Mouse (Mus musculus) kidney, postnatal 0 days (tissue): ENCODE data around the gene Ralgps1. TPM values are rescaled to one million over a fixed set of nuclear protein-coding genes. Genes with fewer than 3 reads are reported as not detected.

Experiments
- ATAC-seq: fragments of 200-750 bp; cut with Nextera tagmentation; replicated peaks from 2 replicates; pipeline ENCODE4 v1.8.0; 2017; ENCODE audit warnings: low read depth, moderate number of reproducible peaks, moderate TSS enrichment, moderate library complexity; ENCODE audit not compliant: low FRiP score
- DNase-seq: peaks from one replicate; pipeline ENCODE4 v3.0.0-alpha.2; 2016; ENCODE audit warnings: low spot score
- H3K27ac ChIP-seq: fragments of 300-500 bp; sonication (generic); 2 replicates; pipeline ENCODE4 v1.5.1; 2014; ENCODE audit warnings: mild to moderate bottlenecking
- H3K27me3 ChIP-seq: fragments of 300-500 bp; sonication (generic); 2 replicates; pipeline ENCODE4 v1.6.1; 2014; ENCODE audit warnings: low read length, mixed read lengths; ENCODE audit not compliant: insufficient read depth
- H3K36me3 ChIP-seq: fragments of 300-500 bp; sonication (generic); 2 replicates; pipeline ENCODE4 v1.6.1; 2014; ENCODE audit warnings: low read length, mixed read lengths; ENCODE audit not compliant: insufficient read depth
- H3K4me1 ChIP-seq: fragments of 300-500 bp; sonication (generic); replicated peaks from 2 replicates; pipeline ENCODE4 v1.6.1; 2014; ENCODE audit warnings: antibody characterized with exemption, low read length, mixed read lengths; ENCODE audit not compliant: insufficient read depth
- H3K4me2 ChIP-seq: fragments of 300-500 bp; sonication (generic); 2 replicates; pipeline ENCODE4 v1.6.1; 2014; ENCODE audit warnings: mild to moderate bottlenecking, low read length, moderate library complexity, mixed read lengths
- H3K4me3 ChIP-seq: fragments of 300-500 bp; sonication (generic); replicated peaks from 2 replicates; pipeline ENCODE4 v1.5.1; 2014; ENCODE audit warnings: low read depth, low read length
- H3K9ac ChIP-seq: fragments of 300-500 bp; sonication (generic); 2 replicates; pipeline ENCODE4 v1.6.1; 2014; ENCODE audit warnings: low read depth, low read length
- H3K9me3 ChIP-seq: fragments of 300-500 bp; sonication (generic); replicated peaks from 2 replicates; pipeline ENCODE4 v1.6.1; 2016; ENCODE audit warnings: low read length, inconsistent platforms, mixed read lengths
- CTCF ChIP-seq: IDR thresholded peaks from 2 replicates; pipeline ENCODE4 v1.5.1; 2016; ENCODE audit warnings: antibody characterized with exemption, low read depth, mild to moderate bottlenecking, moderate library complexity
- WGBS: fragments of 180-500 bp; shearing (Covaris S2); extraction: QIAGEN DNeasy Blood & Tissue Kit; methylation state at CpG from one replicate; pipeline ENCODE4 v1.1.7; 2014; 5-methylcytosine and 5-hydroxymethylcytosine counted together
- polyA plus RNA-seq: library from polyadenylated mRNA; unstranded; fragments of >200 nt; fragmentation: Nextera tagmentation; extraction: Ambion mirVana; gene quantifications from 2 replicates; pipeline ENCODE4 v1.2.1, GENCODE M21; 2015

The Ralgps1 gene
- polyA plus RNA-seq, 1 experiment from 2014 or later = 3.1 TPM

- H3K36me3 ChIP-seq = no peaks in the 10 kb centered on the region
- ATAC-seq (no peak), DNase-seq (no peak)
- no peak overlapping the region for H3K4me2 ChIP-seq
- no peak overlapping the region for H3K9ac ChIP-seq
- no peaks in the 10 kb centered on the region for H3K4me1 ChIP-seq
- H3K9me3 ChIP-seq = no peaks in the 10 kb centered on the region
- no peak overlapping the region for H3K27ac ChIP-seq
- no peak overlapping the region for H3K4me3 ChIP-seq
- H3K27me3 ChIP-seq = no peaks in the 10 kb centered on the region
- TF ChIP-seq CTCF = no peak
- WGBS = 81% methylated on average over 6 of the region's 6 CpGs
These were observed 15.7 kb downstream of the Ralgps1 start for GRCm38 (mm10) chr2:33355558-33355957.

GRCm38 (mm10) chr2:33353432-33353831 is 17.9 kb downstream of the Ralgps1 start:
- Histone ChIP-seq H3K4me1 (no peaks in the 10 kb centered on the region), H3K4me3 (no peak overlapping the region), H3K9me3 (no peaks in the 10 kb centered on the region), H3K9ac (no peak overlapping the region), H3K36me3 (no peaks in the 10 kb centered on the region), H3K27me3 (no peaks in the 10 kb centered on the region), H3K4me2 (no peak overlapping the region), H3K27ac (no peak overlapping the region)
- DNase-seq (peak; percentile 21), ATAC-seq (no peak)
- TF ChIP-seq CTCF = no peak
- WGBS = 36% methylated on average over 5 of the region's 5 CpGs

GRCm38 (mm10) chr2:33351449-33351848 is 19.8 kb downstream of the Ralgps1 start:
- H3K4me3 ChIP-seq = no peak overlapping the region
- no peaks in the 10 kb centered on the region for H3K27me3 ChIP-seq
- H3K27ac ChIP-seq = no peak overlapping the region
- 87% methylated on average over 3 of the region's 3 CpGs for WGBS
- no peak overlapping the region for H3K4me2 ChIP-seq
- no peaks in the 10 kb centered on the region for H3K4me1 ChIP-seq
- H3K9me3 ChIP-seq = no peaks in the 10 kb centered on the region
- TF ChIP-seq CTCF = no peak
- no peak overlapping the region for H3K9ac ChIP-seq
- DNase-seq = no peak
- no peaks in the 10 kb centered on the region for H3K36me3 ChIP-seq
- ATAC-seq = no peak

- Histone ChIP-seq H3K4me1 (no peaks in the 10 kb centered on the region), H3K36me3 (no peaks in the 10 kb centered on the region), H3K9ac (no peak overlapping the region), H3K4me3 (no peak overlapping the region), H3K4me2 (no peak overlapping the region), H3K27me3 (no peaks in the 10 kb centered on the region), H3K27ac (no peak overlapping the region), H3K9me3 (no peaks in the 10 kb centered on the region)
- no peak for ATAC-seq
- no peak for TF ChIP-seq CTCF
- no peak for DNase-seq
- 49% methylated on average over 6 of the region's 6 CpGs for WGBS
These were observed 20.4 kb downstream of the Ralgps1 start for GRCm38 (mm10) chr2:33350921-33351320.

GRCm38 (mm10) chr2:33349581-33349980 is 21.7 kb downstream of the Ralgps1 start:
- 57% methylated on average over 2 of the region's 2 CpGs for WGBS
- no peak overlapping the region for H3K4me2 ChIP-seq
- H3K36me3 ChIP-seq = no peaks in the 10 kb centered on the region
- DNase-seq (no peak), ATAC-seq (no peak)
- TF ChIP-seq CTCF = no peak
- no peaks in the 10 kb centered on the region for H3K4me1 ChIP-seq
- H3K9ac ChIP-seq = no peak overlapping the region
- no peaks in the 10 kb centered on the region for H3K9me3 ChIP-seq
- H3K4me3 ChIP-seq = no peak overlapping the region
- H3K27ac ChIP-seq = no peak overlapping the region
- H3K27me3 ChIP-seq = no peaks in the 10 kb centered on the region

GRCm38 (mm10) chr2:33349081-33349480 is 22.2 kb downstream of the Ralgps1 start:
- H3K36me3 ChIP-seq = no peaks in the 10 kb centered on the region
- H3K27me3 ChIP-seq = no peaks in the 10 kb centered on the region
- peak; percentile 53; the same call in 1 of the 2 replicates for ATAC-seq
- no peak overlapping the region for H3K4me3 ChIP-seq
- TF ChIP-seq CTCF = peak; percentile 96
- WGBS = 31% methylated on average over 2 of the region's 2 CpGs
- H3K4me2 ChIP-seq = no peak overlapping the region
- H3K4me1 ChIP-seq = no peaks in the 10 kb centered on the region
- H3K9ac ChIP-seq = no peak overlapping the region
- peak; percentile 89 for DNase-seq
- H3K9me3 ChIP-seq = no peaks in the 10 kb centered on the region
- no peak overlapping the region for H3K27ac ChIP-seq

- no peak for ATAC-seq
- Histone ChIP-seq H3K4me2 (no peak overlapping the region), H3K9me3 (no peaks in the 10 kb centered on the region), H3K9ac (no peak overlapping the region), H3K27me3 (no peaks in the 10 kb centered on the region), H3K4me1 (no peaks in the 10 kb centered on the region), H3K36me3 (no peaks in the 10 kb centered on the region), H3K27ac (no peak overlapping the region), H3K4me3 (no peak overlapping the region)
- 75% methylated on average over 3 of the region's 3 CpGs for WGBS
- DNase-seq = no peak
- TF ChIP-seq CTCF = no peak
These were observed 23.0 kb downstream of the Ralgps1 start for GRCm38 (mm10) chr2:33348260-33348659.
